Mouse (Mus musculus) limb, embryonic 14.5 days (tissue): ENCODE data around the gene C1ra. TPM values are rescaled to one million over a fixed set of nuclear protein-coding genes. Genes with fewer than 3 reads are reported as not detected.
"Not testable (repeated sequence)": the region's sequence is repeated elsewhere in the genome, so short reads cannot be mapped to it uniquely, and the experiment has no call there.

Experiments used
- ATAC-seq: fragments of 200-750 bp; cut with Nextera tagmentation; 2 replicates; pipeline ENCODE4 v1.8.0; 2017; ENCODE audit warnings: low read depth, moderate number of reproducible peaks, moderate TSS enrichment; ENCODE audit not compliant: low FRiP score
- DNase-seq: peaks from one replicate; pipeline ENCODE4 v3.0.0-alpha.2; 2015; ENCODE audit warnings: low spot score
- H3K27ac ChIP-seq: fragments of 300-500 bp; sonication (generic); replicated peaks from 2 replicates; pipeline ENCODE4 v1.5.1; 2014; ENCODE audit warnings: low read depth, mild to moderate bottlenecking, low read length, moderate library complexity, mixed read lengths
- H3K27me3 ChIP-seq: fragments of 300-500 bp; sonication (generic); 2 replicates; pipeline ENCODE4 v1.6.1; 2014; ENCODE audit warnings: low read length, mixed read lengths; ENCODE audit not compliant: control insufficient read depth, insufficient read depth
- H3K36me3 ChIP-seq: fragments of 300-500 bp; sonication (generic); 2 replicates; pipeline ENCODE4 v1.6.1; 2014; ENCODE audit warnings: mild to moderate bottlenecking, low read length, moderate library complexity, mixed read lengths; ENCODE audit not compliant: control insufficient read depth, insufficient read depth
- H3K4me1 ChIP-seq: fragments of 300-500 bp; sonication (generic); 2 replicates; pipeline ENCODE4 v1.6.1; 2014; ENCODE audit warnings: antibody characterized with exemption, low read length, mixed read lengths; ENCODE audit not compliant: control insufficient read depth, insufficient read depth
- H3K4me2 ChIP-seq: fragments of 300-500 bp; sonication (generic); replicated peaks from 2 replicates; pipeline ENCODE4 v1.6.1; 2014; ENCODE audit warnings: low read depth, mild to moderate bottlenecking, low read length, moderate library complexity; ENCODE audit not compliant: severe bottlenecking
- H3K4me3 ChIP-seq: fragments of 300-500 bp; sonication (generic); replicated peaks from 2 replicates; pipeline ENCODE4 v1.5.1; 2014; ENCODE audit warnings: low read length
- H3K9ac ChIP-seq: fragments of 300-500 bp; sonication (generic); 2 replicates; pipeline ENCODE4 v1.6.1; 2014; ENCODE audit warnings: mild to moderate bottlenecking, low read depth, low read length, moderate library complexity; ENCODE audit not compliant: severe bottlenecking
- H3K9me3 ChIP-seq: fragments of 300-500 bp; sonication (generic); 2 replicates; pipeline ENCODE4 v1.6.1; 2016; ENCODE audit warnings: low read length; ENCODE audit not compliant: control insufficient read depth
- POLR2A ChIP-seq: fragments of 200-500 bp; IDR thresholded peaks from 2 replicates; pipeline ENCODE4 v1.8.0; 2012; ENCODE audit warnings: inconsistent platforms, mild to moderate bottlenecking, moderate library complexity, borderline replicate concordance; ENCODE audit not compliant: insufficient read depth, insufficient read length; ENCODE audit errors: extremely low read depth
- WGBS: fragments of 180-500 bp; shearing (Covaris S2); extraction: QIAGEN DNeasy Blood & Tissue Kit; methylation state at CpG from one replicate; pipeline ENCODE4 v1.1.7; 2014; 5-methylcytosine and 5-hydroxymethylcytosine counted together
- polyA plus RNA-seq, 2 experiments: library from polyadenylated mRNA; depleted of rRNA in 1 of 2; stranded (reverse) in 1 of 2; unstranded in 1 of 2; fragments of >200 nt; fragmentation: Nextera tagmentation in 1 of 2; extraction: Ambion mirVana in 1 of 2; gene quantifications; 2 replicates each; pipeline versions ENCODE4 v1.2.1 to v1.2.3; 2012 to 2014

C1ra gene
- polyA plus RNA-seq, 2 experiments = 1.7 to 2.1 TPM

GRCm38 (mm10) chr6:124471121-124471520, 41.1 kb upstream of the C1ra start:
- H3K9ac ChIP-seq = no peak overlapping the region
- DNase-seq = no peak
- H3K4me1 ChIP-seq = no peaks in the 10 kb centered on the region
- H3K9me3 ChIP-seq = no peaks in the 10 kb centered on the region
- 89% methylated on average over 3 of the region's 3 CpGs for WGBS
- TF ChIP-seq POLR2A = no peak
- H3K4me3 ChIP-seq = no peak overlapping the region
- H3K27ac ChIP-seq = no peak overlapping the region
- H3K4me2 ChIP-seq = no peak overlapping the region
- H3K36me3 ChIP-seq = no peaks in the 10 kb centered on the region
- no peaks in the 10 kb centered on the region for H3K27me3 ChIP-seq
- no peak for ATAC-seq

DNA sequence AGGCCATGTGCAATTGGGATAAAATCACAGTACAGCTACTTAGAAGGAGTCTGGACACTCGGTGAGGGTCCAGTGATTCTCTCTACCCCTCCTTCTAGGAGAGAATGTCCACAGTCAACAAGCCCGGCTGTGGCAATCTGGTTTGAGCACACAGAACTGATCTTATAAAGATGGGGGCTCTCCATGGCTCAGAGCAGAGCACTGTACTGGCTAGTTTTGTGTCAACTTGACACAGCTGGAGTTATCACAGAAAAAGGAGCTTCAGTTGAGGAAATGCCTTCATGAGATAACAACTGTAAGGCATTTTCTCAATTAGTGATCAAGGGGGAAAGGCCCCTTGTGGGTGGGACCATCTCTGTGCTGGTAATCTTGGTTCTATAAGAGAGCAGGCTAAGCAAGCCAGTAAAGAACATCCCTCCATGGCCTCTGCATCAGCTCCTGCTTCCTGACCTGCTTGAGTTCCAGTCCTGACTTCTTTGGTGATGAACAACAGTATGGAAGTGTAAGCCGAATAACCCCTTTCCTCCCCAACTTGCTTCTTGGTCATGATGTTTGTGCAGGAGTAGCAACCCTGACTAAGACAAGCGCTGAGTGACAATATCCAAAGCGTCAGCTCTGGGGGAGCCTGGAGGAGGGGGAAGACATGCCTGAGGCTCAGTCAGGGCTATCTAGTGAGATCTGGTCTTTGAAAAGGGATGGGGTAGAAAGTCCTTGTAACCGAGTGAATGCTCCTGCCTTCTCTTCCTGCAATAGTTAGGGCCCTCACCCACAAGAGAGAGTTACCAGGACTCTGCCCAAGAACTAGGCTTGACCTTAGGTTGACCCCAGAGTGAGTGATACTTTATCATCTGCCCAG, 40.2 kb upstream of the C1ra start:
- H3K4me3 ChIP-seq, H3K27me3 ChIP-seq, H3K4me1 ChIP-seq, H3K9ac ChIP-seq, H3K4me2 ChIP-seq, H3K9me3 ChIP-seq, H3K27ac ChIP-seq, ATAC-seq, H3K36me3 ChIP-seq, DNase-seq: not testable (repeated sequence)
- WGBS = 74% methylated on average over 6 of the region's 6 CpGs

- 34% methylated on average over 6 of the region's 6 CpGs for WGBS
- Histone ChIP-seq H3K4me3 (no peak overlapping the region), H3K9me3 (no peaks in the 10 kb centered on the region), H3K27me3 (no peaks in the 10 kb centered on the region), H3K27ac (no peak overlapping the region), H3K9ac (no peak overlapping the region), H3K4me2 (no peak overlapping the region), H3K4me1 (no peaks in the 10 kb centered on the region), H3K36me3 (no peaks in the 10 kb centered on the region)
- DNase-seq (no peak), ATAC-seq (no peak)
- no peak for TF ChIP-seq POLR2A
Measured at GRCm38 (mm10) chr6:124472801-124473200, 39.4 kb upstream of the C1ra start.

GRCm38 (mm10) chr6:124474621-124475020, 37.6 kb upstream of the C1ra start:
- H3K4me3 ChIP-seq = no peak overlapping the region
- WGBS = 85% methylated on average over 11 of the region's 11 CpGs
- H3K4me2 ChIP-seq = no peak overlapping the region
- H3K9ac ChIP-seq = no peak overlapping the region
- no peaks in the 10 kb centered on the region for H3K27me3 ChIP-seq
- H3K4me1 ChIP-seq = no peaks in the 10 kb centered on the region
- H3K36me3 ChIP-seq = no peaks in the 10 kb centered on the region
- ATAC-seq (no peak), DNase-seq (no peak)
- no peaks in the 10 kb centered on the region for H3K9me3 ChIP-seq
- H3K27ac ChIP-seq = no peak overlapping the region
- no peak for TF ChIP-seq POLR2A

DNA sequence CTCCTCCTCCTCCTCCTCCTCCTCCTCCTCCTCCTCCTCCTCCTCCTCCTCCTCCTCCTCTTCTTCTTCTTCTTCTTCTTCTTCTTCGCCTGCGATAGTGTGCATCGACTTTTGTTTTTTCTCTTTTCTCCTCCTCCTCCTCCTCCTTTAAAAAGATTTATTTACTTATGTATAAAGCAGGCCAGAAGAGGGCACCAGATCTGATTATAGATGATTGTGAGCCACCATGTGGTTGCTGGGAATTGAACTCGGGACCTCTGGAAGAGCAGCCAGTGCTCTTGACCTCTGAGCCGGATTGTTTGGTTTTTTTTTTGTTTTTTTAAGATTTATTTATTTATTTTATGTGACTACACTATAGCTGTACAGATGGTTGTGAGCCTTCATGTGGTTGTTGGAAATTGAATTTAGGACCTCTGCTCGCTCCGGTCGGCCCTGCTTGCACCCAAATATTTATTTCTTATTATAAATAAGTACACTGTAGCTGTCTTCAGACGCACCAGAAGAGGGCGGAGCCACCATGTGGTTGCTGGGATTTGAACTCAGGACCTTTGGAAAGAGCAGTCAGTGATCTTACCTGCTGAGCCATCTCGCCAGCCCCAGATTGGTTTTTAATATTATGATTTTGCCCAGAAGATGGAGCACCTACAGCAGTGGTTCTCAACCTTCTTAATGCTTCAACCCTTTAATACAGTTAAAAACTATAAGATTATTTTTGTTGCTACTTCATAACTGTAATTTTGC, 36.7 kb upstream of the C1ra start:
- not testable (repeated sequence) for H3K4me2 ChIP-seq, H3K27ac ChIP-seq, H3K4me3 ChIP-seq, H3K9me3 ChIP-seq, DNase-seq, H3K9ac ChIP-seq, H3K27me3 ChIP-seq, H3K4me1 ChIP-seq, ATAC-seq, H3K36me3 ChIP-seq
- 93% methylated on average over 9 of the region's 11 CpGs for WGBS
